Mouse (Mus musculus) Muller cell, postnatal 12 days (primary cell): ENCODE data around the gene Ino80b.
A peak's percentile ranks its signal among the peaks of the same experiment; 100 is the strongest.

Source experiments
- DNase-seq: peaks from one replicate; pipeline ENCODE4 v3.0.0-alpha.2; 2015; ENCODE audit errors: inconsistent ontology term

Gene Ino80b

DNA sequence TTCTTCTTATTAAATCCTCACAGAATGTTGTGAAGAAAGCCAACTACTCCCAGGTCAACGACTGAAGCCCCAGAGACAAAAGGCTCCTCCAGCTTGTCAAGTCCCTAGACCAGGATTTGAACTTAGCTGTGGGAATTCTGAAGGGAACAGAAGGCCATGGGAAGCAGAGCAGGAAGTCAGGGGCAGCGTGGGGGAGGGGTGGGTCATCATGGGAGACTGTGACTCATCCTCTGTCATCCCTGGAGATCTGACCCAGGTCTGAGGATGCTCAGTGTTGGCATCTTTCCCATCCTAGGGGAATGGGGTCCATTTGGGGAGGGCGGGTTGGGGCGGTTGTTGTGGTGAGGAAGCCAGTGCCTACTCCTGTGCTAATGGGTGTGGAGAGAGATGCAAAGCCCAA lies 16.4 kb upstream of the Ino80b start:
- DNase-seq: peak; percentile 61

DNA sequence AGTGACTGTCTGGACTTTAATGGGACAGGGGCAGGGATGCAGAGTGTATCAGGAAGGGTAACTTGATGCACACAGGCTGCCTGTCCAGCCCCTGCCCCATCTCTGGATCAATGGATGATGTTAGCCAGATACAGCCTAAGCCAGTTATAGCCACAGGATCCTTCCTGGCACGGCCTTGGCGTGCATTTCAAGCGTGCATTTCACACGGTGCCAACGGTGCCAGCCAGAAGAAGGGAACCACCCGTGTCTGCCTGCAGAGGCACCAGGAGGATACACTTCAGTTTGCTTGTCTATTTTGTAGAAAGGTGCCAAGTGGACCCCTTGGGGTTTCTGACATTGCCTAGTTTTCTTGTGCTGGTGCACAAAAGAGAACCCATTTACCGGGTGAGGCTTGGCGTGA lies 14.8 kb upstream of the Ino80b start:
- DNase-seq: no peak

DNA sequence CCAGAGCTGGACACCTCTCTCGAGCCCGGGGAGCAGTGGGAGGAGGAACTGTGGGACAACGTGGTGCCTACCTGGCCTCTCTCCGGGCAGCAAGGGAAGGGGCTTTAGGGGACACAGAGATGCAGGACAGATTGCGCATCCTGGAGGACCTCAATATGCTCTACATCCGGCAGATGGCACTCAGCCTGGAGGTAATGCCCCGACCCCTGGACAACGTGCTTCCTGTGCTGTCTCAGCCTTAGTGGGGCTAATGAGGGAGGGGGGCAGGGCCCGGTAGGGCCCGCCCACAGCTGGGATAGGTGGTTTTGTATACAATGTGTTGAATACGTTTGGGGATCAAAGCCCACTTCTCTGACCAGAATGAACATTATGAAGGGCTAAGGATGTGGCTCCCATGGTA lies 12.8 kb upstream of the Ino80b start:
- DNase-seq: peak; percentile 56

DNA sequence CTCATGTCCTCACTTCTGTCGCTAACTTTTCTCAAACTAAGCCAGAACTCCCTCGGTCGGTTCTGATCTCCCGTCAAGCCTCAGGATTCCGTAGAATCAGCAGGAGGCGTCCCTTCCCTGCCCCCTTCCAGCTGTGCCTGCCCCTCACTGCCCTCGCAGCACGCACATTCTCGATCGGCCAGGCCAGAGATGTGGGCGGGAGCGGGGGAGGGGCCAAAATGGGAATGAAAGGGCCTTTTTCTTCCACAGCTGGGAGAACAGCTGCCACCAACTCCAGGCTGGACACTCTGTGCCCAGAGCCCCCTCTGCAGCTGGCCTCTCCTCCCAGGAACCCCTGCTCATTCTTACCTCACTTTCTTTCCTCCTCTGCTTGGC lies 12.3 kb upstream of the Ino80b start:
- peak; percentile 84 for DNase-seq

DNA sequence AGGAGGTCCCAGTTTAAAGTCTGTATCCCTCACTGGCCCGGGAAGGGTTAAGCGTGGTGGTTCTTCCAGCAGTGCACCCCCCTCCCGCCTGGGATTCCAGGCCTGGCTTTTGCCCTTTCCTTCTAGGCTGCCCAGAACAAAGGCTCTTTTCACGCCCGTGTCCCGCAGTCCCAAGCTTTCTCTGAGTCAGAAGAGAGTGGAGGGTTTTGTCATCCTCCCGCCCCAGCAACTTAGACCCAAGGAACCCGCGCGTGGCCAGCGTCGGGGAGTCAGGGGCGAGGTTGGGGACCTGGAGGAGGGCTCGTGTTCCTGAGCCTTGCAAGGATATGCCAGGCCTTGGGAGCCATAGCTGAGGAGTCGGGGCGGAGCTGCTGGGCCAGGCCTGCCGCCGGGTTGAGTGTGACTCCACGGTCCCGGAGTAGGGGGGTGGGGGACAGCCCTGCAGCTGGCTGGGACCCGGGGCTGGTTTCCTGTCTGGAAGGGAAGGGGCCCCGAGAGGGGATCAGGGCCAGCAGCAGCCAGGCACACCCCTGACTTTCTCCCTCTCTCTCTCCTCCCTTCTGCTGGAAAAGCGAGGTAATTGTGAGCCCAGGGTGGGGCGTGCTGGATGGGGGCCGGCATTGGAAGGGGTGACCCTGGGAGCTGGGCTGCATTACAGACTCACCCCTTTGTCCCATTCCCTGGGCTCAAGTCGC lies 11.8 kb upstream of the Ino80b start:
- peak; percentile 84 for DNase-seq

DNA sequence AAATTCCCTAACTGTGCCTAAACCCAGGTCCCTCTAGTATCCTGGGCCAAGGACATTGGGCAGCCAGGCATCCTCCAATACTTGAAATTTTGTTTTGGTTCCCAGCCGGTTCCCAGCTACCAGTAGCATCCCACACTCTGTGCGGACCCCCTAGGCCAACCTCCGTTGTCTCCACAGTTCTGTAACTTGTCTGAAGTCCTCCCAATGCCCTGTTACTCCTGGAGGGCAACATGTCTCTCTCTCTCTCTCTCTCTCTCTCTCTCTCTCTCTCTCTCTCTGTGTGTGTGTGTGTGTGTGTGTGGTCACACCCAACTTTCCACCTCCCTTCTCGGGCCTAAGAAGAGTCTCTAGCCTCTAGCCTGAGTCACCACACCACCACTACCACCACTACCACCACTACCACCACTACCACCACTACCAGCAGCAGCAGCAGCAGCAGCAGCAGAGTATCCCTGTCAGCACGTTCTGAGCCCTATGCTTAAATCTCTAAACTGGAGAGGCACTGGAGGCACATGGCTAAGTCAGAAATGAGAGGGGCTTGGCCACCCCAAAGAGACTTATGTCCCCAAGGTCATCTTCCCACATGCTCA lies 11.2 kb upstream of the Ino80b start:
- DNase-seq: peak; percentile 22

DNA sequence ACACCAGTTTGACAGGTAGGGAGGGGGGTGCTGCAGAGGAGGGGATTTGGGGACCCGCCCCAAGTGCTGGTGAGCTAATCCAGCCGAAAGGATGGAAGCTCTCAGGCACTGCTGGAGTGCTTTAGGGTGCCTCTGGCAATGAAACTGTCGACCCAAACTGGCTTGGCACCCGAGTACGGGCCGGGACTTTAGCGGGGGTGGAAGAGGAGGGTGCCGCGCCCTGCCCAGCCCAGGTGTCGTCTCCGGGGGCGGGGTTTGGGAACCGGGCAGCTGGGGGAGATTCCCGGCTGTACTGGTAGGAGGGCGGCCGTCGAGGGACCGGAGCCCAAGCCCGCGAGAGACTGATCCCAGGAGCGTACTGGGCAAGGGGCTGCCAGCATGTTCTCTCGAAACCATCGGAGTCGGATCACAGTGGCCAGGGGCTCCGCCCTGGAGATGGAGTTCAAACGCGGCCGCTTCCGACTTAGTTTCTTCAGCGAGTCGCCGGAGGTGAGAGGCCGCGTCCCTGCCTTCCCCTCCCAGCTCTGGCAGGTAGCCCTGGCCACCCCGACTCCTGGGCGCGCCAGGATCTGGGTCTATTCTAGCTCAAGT lies 10.4 kb upstream of the Ino80b start:
- no peak for DNase-seq

DNA sequence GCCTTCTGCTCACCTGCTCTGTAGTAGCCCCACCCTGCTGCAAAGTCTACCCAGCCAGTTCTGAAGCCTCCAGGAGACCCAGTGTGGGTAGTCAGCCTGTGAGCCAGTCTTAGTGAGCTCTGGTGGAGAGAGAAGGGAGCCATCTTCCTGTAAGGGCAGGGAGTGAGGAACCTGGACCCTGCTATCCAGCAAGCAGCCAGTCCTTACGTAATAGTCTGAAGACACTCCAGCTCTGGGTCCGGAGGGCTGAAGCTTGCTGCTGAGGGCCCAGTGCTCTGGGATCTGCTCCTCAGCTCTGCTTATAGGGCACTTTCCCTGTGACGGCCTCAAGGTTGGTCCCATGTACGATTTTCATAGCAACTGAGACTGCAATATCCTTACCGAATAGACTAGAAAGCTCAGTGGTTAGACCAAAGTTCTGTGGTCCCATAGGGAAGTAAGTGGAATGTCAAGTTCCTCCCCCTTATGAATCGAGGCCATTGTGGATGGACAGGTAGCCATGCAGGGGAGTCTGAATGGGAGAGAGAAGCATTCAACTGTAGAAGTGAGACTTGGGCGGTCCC lies 9.8 kb upstream of the Ino80b start, which contains the start of gene Rtkn:
TSS of gene Rtkn (plus strand) at position 513 of the 563 bp plus-strand sequence.
- no peak for DNase-seq

DNA sequence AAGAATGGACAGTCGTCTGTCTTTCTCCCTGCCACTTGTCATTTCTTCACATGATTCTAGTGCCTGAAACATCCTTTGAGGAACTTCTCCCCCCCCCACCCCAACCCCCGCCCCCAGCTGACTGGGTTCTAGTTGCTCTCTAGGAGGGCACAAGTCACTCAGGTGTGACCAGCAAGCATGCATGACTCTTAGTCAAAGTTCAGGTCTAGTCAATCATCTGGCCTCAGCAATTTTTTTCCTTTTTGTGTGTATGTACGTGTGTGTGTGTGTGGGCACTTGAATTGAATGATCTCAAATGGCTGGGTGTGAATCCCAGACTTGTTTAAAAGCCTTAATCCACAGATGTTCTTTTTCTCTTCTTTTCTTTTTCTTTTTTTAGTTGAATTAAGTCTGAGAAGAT lies 9.0 kb upstream of the Ino80b start:
- DNase-seq: no peak

DNA sequence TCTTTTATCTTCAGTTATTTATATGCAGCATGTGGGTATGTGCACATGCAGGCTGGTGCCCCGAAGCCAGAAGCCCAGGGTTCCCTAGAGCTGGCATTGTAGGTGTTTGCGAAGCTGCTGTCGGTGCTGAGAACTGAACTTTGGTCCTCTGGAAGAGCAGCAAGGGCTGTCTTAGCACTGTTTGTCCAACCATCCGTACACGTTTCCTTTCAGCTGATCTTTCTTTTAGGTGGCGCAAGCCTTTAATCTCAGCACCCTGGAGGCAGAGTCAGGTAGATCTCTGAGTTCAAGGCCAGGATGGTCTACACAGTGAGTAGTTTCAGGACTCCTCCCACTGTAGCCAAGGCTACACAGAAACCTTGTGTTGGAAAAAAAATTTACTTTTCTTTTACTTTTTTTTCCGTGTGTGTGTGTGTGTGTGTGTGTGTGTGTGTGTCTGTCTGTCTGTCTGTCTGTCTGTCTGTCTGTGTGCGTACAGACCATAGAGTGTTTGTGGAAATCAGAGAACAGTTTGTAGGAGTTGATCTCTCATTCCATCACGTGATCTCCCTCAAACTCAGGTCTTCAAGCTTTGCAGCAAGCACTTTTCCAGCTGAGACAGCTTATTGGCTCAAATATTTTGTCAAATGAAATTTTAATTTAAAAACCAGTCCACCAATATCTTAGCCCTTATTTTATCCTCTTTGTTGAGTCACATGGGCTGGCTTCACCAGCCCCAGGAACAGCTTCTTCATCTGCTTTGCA lies 7.1 kb upstream of the Ino80b start:
- DNase-seq: no peak

DNA sequence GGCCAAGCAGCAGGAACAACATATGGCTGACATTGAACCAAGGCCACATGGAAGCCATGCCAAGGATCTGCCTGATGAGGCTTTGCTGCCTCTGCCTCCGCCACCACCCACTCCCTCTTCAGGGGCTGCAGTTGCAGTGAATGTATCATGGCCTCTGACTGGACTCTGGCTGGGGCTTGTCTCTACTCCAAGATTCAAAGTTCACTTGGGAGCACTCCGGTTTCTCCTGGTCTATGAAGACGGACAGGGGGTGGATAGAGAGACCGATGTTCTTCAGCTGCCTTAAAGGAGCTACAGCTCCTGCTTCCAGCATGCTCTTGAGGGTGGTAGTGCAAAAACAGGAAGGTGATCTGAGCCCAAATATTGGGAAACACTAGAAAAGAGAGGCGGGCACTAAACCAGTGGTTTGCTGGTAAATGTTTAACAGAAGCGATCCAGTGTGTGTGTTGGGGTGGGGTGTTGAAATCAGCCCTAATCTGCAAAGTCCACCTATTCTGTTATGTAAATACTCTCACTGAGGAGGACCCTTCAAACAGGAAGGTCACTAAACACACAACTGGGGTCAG lies 6.3 kb upstream of the Ino80b start:
- DNase-seq: no peak

DNA sequence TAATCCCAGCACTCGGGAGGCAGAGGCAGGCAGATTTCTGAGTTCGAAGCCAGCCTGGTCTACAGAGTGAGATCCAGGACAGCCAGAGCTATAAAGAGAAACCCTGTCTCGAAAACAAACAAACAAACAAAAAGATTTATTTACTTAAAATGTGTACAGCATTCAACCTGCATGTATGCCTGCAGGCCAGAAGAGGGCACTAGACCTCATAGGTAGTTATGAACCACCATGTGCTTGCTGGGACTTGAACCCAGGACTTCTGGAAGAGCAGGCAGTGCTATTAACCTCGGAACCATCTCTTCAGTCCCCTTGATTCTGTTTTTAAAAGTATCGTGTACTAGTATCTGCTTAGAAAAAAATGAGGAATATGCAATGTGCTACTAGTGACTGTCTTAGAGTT lies 2.2 kb upstream of the Ino80b start:
- no peak for DNase-seq

DNA sequence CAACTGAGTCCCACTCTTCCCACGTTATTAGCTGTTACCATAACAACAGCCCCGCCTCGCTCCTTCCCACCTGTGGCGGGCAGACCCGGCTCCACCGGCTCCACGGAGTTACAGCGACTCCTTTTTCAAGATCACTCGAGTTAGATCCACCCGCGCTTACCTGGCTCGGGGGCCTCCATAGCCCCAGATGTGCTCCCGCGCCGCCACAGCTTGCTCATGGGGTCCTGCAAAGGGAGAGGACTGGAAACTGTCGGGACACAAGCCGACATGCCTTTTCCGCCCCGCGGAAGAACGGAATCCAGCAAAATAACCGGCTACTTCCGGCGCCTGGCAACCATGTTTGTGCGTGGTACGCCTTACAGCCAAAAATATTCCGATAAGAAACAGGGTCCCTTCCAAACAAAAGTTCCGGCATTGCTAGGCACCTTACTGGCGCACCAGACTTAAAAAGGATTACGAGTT lies 349 bp downstream of the Ino80b start:
- DNase-seq: peak; percentile 90

DNA sequence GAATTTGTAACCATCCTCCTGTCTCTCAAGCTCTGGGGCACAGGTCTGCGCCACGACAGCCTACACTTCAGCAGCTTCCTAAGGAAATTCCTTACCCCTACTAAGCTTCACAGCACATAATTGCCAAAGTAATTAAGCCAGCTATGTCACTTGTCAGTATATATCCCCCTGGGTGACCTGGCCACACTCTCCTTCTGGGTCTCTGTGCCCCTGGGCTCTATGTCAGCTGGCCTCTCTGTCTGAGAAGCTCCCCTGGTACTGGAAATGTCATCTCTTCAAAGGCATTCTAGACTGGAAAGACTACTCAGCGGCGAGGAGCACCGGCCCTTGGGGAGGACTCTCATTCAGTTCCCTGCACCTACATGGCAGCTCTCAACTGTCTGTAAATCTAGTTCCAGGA lies 2.3 kb downstream of the Ino80b start:
- no peak for DNase-seq

DNA sequence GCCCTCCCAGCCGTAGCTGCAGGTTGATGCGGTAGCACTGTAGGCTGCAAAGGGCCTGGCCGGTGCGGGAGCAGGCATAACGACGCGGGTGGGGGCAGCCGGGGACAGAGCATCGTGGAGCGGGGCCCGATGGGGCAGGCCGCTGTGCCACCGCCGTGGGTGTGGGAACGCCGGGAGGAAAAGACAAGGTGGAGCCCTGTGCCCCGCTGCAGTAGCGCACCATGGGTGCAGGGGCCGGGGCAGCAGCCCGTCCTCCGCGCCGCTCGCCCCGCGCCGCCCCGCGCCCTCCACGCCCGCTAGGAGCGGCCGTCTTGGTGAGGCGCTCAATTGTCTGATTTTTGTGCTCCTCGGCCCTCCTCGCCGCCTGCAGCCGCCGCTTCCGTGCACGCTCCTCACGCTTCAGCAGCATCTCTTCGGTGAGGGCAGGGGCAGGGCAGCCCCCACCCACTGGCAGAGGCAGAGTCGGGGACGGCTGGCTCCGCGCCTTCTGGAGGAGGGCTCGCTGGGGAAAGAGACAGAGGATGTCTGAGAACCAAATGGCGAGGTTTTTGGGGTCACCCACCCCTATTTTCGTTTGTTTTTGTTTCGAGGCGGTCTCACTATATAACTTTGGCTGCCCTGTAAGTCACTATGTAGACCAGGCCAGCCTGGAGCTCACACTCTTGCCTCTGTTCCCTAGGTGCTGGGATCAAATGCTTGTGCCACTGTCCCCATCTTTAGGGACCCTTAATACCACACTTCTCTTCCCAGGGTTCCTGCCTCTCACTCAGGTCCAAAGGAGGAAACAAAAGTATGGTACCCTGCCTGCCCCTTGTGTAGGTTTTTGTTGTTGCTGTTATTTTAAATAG lies 3.1 kb downstream of the Ino80b start:
- DNase-seq: no peak

DNA sequence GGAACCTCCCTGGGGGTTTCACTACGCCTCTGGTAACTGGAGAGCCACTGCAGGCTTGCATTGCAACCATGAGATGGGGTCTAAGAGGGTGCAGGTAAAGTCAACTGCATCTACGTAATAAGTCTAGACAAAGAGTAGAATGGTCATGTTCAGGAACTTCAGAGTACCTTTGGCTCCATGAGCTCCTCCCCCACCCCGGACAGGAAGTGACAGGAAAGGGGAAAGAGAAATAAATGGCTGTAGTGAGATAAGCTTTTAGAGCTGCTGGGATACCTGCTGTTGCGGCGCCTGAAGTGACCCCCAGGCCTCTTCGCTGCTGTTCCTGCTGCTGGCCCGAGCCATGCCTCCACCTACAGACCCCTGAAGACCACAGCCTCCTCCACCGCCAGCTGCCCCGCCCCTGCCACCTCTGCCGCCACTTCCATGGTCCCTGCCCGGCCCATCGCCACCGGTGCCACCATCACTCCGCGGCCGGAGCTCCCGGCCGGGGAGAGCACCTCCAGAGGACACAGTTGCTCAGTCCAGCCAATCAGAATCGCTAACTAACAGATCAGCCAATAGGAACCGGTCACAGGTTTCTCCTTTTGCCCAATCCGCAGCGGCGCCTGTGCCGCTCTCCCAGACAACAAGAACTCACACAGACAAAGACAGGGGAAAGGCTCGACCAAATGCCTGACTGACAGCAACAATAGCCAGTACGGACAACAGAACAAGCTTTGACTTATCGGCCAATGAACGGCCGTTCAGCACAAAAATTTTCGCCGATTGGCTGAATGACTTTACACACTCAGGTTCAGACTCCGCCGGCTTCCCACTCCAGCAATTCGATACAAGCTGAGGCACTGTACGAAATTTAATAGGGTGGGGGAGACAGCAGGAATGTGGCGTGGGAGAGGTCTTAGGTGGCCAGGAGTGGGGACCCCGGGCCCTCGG lies 4.0 kb downstream of the Ino80b start, which contains the start of gene Wbp1:
TSS of gene Wbp1 (minus strand) at position 630 of the 933 bp plus-strand sequence.
- peak; percentile 98 for DNase-seq

DNA sequence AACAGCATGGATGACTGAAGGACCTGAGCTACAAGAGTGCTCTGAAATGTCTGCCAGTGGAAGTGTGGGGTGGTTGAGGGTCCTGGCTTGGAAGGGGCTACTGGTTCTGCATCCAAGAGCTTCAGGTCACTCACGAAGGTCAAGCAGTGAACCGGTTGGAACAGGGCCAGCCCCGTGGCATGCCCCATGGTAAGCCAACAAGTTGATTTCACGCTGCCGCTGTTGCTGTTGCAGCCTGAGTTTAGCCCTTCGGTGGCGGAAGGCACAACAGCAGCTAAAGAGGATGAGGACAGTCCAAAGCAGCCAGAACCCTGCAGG lies 5.5 kb downstream of the Ino80b start:
- no peak for DNase-seq

DNA sequence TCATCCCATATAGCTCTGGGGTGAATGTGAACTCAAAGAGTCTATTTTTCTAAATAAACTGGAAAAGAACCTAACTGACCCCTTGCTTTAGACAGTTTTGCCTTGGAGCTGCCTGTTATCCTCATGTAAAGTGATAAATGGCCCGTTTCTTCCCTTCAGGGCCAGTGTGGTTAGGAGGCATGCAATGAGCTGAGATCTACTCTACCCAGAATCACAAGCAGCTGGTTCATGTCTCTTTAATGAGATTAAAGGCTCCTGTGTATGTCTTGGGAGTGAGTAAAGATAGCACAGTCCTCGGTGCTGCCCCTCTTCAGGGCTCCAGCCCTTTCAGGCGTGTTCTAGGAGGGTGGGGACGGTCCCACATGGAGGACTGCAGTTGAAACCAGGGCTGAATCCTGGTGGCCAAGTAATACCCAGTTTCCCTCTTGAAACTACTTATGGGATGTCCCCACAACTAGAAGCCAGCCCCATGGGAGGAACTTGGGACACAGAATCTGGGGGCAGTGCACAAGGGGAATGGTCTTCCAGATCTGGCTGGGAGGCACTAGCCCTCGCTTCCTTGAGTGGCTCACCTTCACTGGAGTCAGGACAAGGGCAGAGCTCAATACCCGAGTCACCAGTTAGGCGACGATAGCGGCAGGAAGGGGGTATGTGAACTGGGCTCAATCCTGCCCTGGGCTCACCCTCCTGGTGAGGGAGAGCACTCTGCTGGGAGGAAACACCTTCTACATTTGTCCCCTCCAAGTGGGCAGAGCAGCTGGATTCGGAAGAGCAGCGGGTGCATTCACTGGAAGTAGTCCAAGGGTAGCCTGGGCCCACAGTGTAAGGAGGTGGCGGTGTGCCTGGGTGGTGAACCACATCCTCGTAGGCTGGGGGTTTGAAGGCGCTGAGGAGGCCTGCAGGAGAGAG lies 6.2 kb downstream of the Ino80b start:
- DNase-seq: no peak

DNA sequence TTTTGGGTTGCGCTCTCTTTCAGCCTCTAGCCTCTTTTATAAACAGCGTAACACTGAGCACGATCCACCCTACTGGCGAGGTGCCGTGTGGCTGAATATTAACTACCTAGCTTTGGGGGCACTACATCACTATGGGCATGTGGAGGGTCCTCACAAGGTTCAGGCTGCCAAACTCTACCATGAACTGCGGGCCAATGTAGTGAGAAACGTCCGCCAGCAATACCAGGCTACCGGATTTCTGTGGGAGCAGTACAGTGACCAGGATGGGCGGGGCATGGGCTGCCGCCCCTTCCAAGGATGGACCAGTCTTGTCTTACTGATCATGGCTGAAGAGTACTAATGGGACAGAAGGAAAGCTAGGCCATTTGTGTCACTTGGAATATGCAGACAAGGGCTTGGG lies 6.9 kb downstream of the Ino80b start:
- no peak for DNase-seq
